Mouse (Mus musculus) liver, embryonic 14.5 days (tissue): ENCODE data around the gene Arl6ip4. TPM values are rescaled to one million over a fixed set of nuclear protein-coding genes. Genes with fewer than 3 reads are reported as not detected.

ENCODE experiments used
- ATAC-seq: fragments of 200-750 bp; cut with Nextera tagmentation; 2 replicates; pipeline ENCODE4 v1.8.0; 2017; ENCODE audit warnings: moderate number of reproducible peaks, mild to moderate bottlenecking, moderate library complexity; ENCODE audit not compliant: insufficient read depth
- DNase-seq, 3 experiments: peaks; one replicate each; pipeline ENCODE4 v3.0.0-alpha.2; 2012 to 2013; ENCODE audit warnings: low read depth in 3 of 3, low spot score in 3 of 3
- H3K27ac ChIP-seq: fragments of 300-500 bp; sonication (generic); 2 replicates; pipeline ENCODE4 v1.5.1; 2014; ENCODE audit warnings: moderate library complexity, mild to moderate bottlenecking, control low read depth, inconsistent platforms
- H3K27me3 ChIP-seq: fragments of 300-500 bp; sonication (generic); 2 replicates; pipeline ENCODE4 v1.6.1; 2014; ENCODE audit warnings: mild to moderate bottlenecking, low read length, moderate library complexity; ENCODE audit not compliant: control insufficient read depth, insufficient read depth
- H3K36me3 ChIP-seq: fragments of 300-500 bp; sonication (generic); replicated peaks from 2 replicates; pipeline ENCODE4 v1.6.1; 2014; ENCODE audit warnings: low read depth; ENCODE audit not compliant: control insufficient read depth, insufficient read depth
- H3K4me1 ChIP-seq, 2 experiments: fragments of 200-500 bp in 1 of 2; fragments of 300-500 bp in 1 of 2; sonication (generic) in 1 of 2; replicated peaks; 2 replicates each; pipeline ENCODE4 v1.6.1; 2012 to 2014; ENCODE audit warnings: antibody characterized with exemption in 1 of 2, inconsistent platforms in 1 of 2, low read length in 1 of 2; ENCODE audit not compliant: control insufficient read depth in 2 of 2, insufficient read depth in 2 of 2
- H3K4me2 ChIP-seq: fragments of 300-500 bp; sonication (generic); 2 replicates; pipeline ENCODE4 v1.6.1; 2014; ENCODE audit warnings: low read depth, mild to moderate bottlenecking, control low read depth, moderate library complexity
- H3K4me3 ChIP-seq, 2 experiments: fragments of 200-500 bp in 1 of 2; fragments of 300-500 bp in 1 of 2; sonication (generic) in 1 of 2; 2 replicates each; pipeline ENCODE4 v1.5.1; 2012 to 2014; ENCODE audit warnings: low read depth in 2 of 2, low read length in 2 of 2, mild to moderate bottlenecking in 2 of 2, control low read depth in 1 of 2, inconsistent platforms in 1 of 2, moderate library complexity in 1 of 2; ENCODE audit not compliant: insufficient read depth in 1 of 2
- H3K9ac ChIP-seq: fragments of 300-500 bp; sonication (generic); replicated peaks from 2 replicates; pipeline ENCODE4 v1.6.1; 2014; ENCODE audit warnings: mild to moderate bottlenecking, control low read depth, moderate library complexity
- H3K9me3 ChIP-seq: fragments of 300-500 bp; sonication (generic); 2 replicates; pipeline ENCODE4 v1.6.1; 2016; ENCODE audit warnings: low read length, mixed read lengths; ENCODE audit not compliant: control insufficient read depth
- CTCF ChIP-seq: IDR thresholded peaks from 2 replicates; pipeline ENCODE4 v1.5.1; 2016; ENCODE audit warnings: antibody characterized with exemption, low read depth, control low read depth
- EP300 ChIP-seq: IDR thresholded peaks from 2 replicates; pipeline ENCODE4 v1.6.1; 2016; ENCODE audit warnings: antibody characterized with exemption, low read depth
- WGBS: fragments of 180-500 bp; shearing (Covaris S2); extraction: QIAGEN DNeasy Blood & Tissue Kit; methylation state at CpG from one replicate; pipeline ENCODE4 v1.1.7; 2014; ENCODE audit not compliant: insufficient replicate concordance; 5-methylcytosine and 5-hydroxymethylcytosine counted together
- polyA plus RNA-seq, 2 experiments: library from polyadenylated mRNA; depleted of rRNA in 1 of 2; stranded (reverse) in 1 of 2; unstranded in 1 of 2; fragments of >200 nt; fragmentation: Nextera tagmentation in 1 of 2; extraction: Ambion mirVana in 1 of 2; gene quantifications; 2 replicates each; pipeline versions ENCODE4 v1.2.1 to v1.2.3; 2012 to 2014

Gene Arl6ip4
- polyA plus RNA-seq, 2 experiments: 50.6 to 52.2 TPM

DNA sequence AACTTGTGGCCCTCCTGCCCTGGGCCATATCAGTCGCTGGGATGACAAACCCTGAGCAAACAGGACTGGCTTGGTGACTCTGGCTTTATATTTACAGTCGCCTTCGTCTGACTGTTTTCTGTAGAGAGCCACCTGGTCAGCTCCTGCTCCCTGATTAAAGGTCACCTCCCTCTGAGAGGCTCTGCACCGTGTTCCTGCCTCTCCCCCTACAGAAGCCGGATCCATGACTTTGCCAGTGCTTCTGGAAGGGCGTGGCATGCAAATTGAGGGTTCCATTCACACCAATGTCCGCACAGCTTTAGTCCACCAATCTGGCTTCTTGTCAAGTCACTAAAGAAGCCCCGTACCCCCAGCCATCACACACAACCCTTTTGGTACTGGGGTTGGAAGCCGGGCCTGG lies 39.3 kb upstream of the Arl6ip4 start:
- 61% methylated on average over 9 of the region's 9 CpGs for WGBS
- no peak overlapping the region for H3K4me3 ChIP-seq
- no peaks in the 10 kb centered on the region for H3K27me3 ChIP-seq
- DNase-seq (no peak), ATAC-seq (peak; percentile 42; the same call in 1 of the 2 replicates)
- no peak for TF ChIP-seq EP300
- TF ChIP-seq CTCF: no peak
- H3K9ac ChIP-seq: no peak overlapping the region
- H3K36me3 ChIP-seq: no peaks in the 10 kb centered on the region
- H3K4me1 ChIP-seq: peaks cover 0 to 23% of the 10 kb centered on the region in 2 experiments; a peak in 2 of 4 replicates
- no peaks in the 10 kb centered on the region for H3K9me3 ChIP-seq
- H3K27ac ChIP-seq: no peak overlapping the region
- H3K4me2 ChIP-seq: no peak overlapping the region

DNA sequence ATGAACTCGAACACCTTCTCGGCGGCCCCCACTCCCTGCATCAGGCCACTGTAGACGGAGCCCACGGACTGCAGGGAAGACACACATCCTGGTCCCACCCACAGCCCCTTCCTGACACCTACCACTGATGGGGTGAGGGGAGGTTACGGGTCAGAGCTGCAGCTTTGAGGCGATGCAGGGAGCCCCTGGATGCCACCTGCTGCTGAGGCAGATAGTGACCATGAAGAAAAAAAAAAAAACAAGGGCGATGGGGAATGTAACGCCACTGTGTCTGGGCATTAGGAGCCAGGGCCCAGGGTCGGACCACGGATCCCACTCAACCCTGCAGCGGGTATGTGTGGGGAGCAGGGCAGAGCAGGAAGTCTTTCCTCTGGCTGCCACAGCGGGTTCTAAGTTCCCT lies 38.6 kb upstream of the Arl6ip4 start:
- no peak; the same call in 1 of the 2 replicates for TF ChIP-seq CTCF
- TF ChIP-seq EP300: no peak
- 55% methylated on average over 13 of the region's 13 CpGs for WGBS
- Histone ChIP-seq H3K4me3 (no peak overlapping the region), H3K4me1 (peaks cover 0 to 23% of the 10 kb centered on the region in 2 experiments; a peak in 2 of 4 replicates), H3K27me3 (no peaks in the 10 kb centered on the region), H3K9me3 (no peaks in the 10 kb centered on the region), H3K4me2 (no peak overlapping the region), H3K36me3 (no peaks in the 10 kb centered on the region), H3K27ac (no peak overlapping the region), H3K9ac (no peak overlapping the region)
- DNase-seq (no peak), ATAC-seq (no peak)

DNA sequence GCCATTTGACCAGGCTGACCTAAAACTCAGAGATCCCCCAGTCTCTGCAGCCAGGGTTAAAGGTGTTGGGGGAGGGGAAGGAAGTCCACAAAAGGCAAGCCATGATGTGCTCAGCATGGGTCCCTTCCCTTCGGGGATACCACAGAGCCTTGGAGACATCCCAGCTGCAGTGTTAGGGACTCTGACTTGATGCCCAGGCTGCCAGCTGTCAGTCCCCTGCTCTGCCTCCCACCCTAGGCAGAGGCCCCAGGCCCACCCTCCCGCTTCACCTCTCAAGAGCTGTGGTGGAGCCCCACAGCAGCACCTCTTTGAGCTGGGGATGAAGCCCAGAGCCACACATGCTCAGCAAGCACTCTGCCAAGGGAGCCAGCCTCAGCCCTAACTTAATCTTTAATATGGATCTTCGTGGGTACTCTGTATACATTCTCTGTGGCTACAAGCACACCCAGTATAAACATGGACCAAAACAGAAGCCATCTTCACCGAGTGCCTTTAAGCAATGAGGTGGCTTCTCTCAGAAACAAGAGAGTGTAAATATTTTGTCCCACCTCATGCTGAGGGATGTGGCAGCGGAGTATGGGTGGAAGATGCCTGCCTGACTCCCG lies 37.9 kb upstream of the Arl6ip4 start:
- H3K4me3 ChIP-seq: no peak overlapping the region
- no peak overlapping the region for H3K4me2 ChIP-seq
- TF ChIP-seq CTCF: no peak
- TF ChIP-seq EP300: no peak
- no peak overlapping the region for H3K9ac ChIP-seq
- DNase-seq (no peak), ATAC-seq (no peak)
- peaks cover 0 to 23% of the 10 kb centered on the region in 2 experiments; a peak in 2 of 4 replicates for H3K4me1 ChIP-seq
- H3K27me3 ChIP-seq: no peaks in the 10 kb centered on the region
- H3K9me3 ChIP-seq: no peaks in the 10 kb centered on the region
- H3K27ac ChIP-seq: no peak overlapping the region
- H3K36me3 ChIP-seq: no peaks in the 10 kb centered on the region
- 65% methylated on average over 6 of the region's 6 CpGs for WGBS

DNA sequence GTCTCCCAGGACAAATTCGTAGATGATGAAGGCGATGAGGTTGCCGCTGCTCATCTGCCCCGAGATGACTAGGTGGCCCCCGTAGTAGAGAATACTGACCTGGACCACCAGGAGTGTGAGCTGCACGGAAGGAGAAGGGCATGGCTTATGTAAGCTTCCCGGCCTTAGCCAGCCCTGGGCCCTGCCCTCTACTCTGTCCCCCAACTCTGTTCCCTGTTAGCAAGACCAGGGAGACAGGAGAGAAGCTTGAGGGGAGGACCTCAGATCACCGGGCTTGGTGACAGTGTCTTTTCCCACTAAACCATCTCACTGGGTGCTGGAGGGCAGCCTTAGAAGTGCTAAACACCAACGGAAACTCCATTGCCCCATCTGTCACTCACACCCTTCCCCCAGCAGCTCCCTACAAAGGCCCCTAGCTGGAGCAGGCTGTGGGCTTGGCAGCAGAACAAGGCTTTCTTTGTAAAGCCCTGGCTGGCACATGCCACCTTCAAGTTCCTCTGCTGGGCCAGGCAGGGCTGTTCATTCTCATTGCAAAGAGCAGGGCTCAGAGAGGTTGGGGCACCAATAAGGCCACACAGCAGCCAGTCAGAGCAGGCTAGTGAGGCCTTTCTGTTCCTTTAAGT lies 37.0 kb upstream of the Arl6ip4 start:
- Histone ChIP-seq H3K4me1 (peaks cover 0 to 23% of the 10 kb centered on the region in 2 experiments; a peak in 2 of 4 replicates), H3K9ac (no peak overlapping the region)

DNA sequence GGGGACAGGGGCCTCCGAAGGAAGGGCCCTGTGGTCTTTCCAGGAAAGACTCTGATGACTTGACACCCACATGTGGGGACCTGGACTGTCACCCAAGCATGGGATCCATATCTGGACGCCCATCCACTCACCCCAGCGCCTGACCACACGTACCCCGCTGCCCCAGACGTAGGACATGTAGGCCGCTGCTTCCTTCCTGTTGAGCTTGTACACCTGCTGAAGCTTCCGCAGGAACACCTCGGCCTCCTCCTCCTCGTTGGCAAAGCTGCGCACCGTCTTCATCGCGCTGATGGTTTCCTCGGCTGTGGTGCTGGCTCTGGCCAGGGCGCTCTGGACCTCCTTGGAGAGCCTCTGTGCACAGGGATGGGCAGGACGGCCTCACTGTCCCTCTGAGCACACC lies 36.0 kb upstream of the Arl6ip4 start:
- Histone ChIP-seq H3K4me3 (no peak overlapping the region), H3K36me3 (no peaks in the 10 kb centered on the region), H3K4me2 (no peak overlapping the region), H3K4me1 (peaks cover 0 to 18% of the 10 kb centered on the region in 2 experiments; a peak in 2 of 4 replicates), H3K9ac (no peak overlapping the region), H3K27me3 (no peaks in the 10 kb centered on the region), H3K27ac (no peak overlapping the region), H3K9me3 (no peaks in the 10 kb centered on the region)
- DNase-seq: no peak
- ATAC-seq: no peak
- WGBS: 56% methylated on average over 17 of the region's 17 CpGs
- TF ChIP-seq EP300 (no peak), CTCF (no peak)

More for the DNA sequence above, 37.0 kb upstream of the Arl6ip4 start:
- no peak for DNase-seq
- WGBS: 57% methylated on average over 9 of the region's 9 CpGs
- Histone ChIP-seq H3K27ac (no peak overlapping the region), H3K4me2 (no peak overlapping the region), H3K9me3 (no peaks in the 10 kb centered on the region), H3K4me3 (no peak overlapping the region), H3K36me3 (no peaks in the 10 kb centered on the region), H3K27me3 (no peaks in the 10 kb centered on the region)
- ATAC-seq: no peak
- TF ChIP-seq CTCF: no peak
